Mouse (Mus musculus) C2C12 (cell line): ENCODE data around the gene 2700049A03Rik. TPM values are rescaled to one million over a fixed set of nuclear protein-coding genes. Genes with fewer than 3 reads are reported as not detected.

Experiments used
- H3K27me3 ChIP-seq: one replicate; pipeline ENCODE4 v1.6.1; 2011; ENCODE audit not compliant: control insufficient read depth, insufficient read depth, insufficient read length
- H3K36me3 ChIP-seq: one replicate; pipeline ENCODE4 v1.6.1; 2011; ENCODE audit not compliant: control insufficient read depth, insufficient read depth
- H3K4me3 ChIP-seq: one replicate; pipeline ENCODE4 v1.5.1; 2011; ENCODE audit warnings: mild to moderate bottlenecking, control low read depth; ENCODE audit not compliant: poor library complexity, insufficient read depth, severe bottlenecking
- H3K79me2 ChIP-seq: one replicate; pipeline ENCODE4 v1.6.1; 2011; ENCODE audit not compliant: control insufficient read depth, insufficient read depth
- H3K79me3 ChIP-seq: one replicate; pipeline ENCODE4 v1.6.1; 2011; ENCODE audit warnings: low read depth, control low read depth
- H3ac ChIP-seq: one replicate; pipeline ENCODE3; 2011; ENCODE audit warnings: low read depth; ENCODE audit not compliant: control insufficient read depth, insufficient read length
- CEBPB ChIP-seq: IDR thresholded peaks from one replicate; pipeline ENCODE4 v1.6.1; 2011; ENCODE audit warnings: low read depth, mild to moderate bottlenecking, control low read depth, moderate library complexity
- CTCF ChIP-seq: IDR thresholded peaks from one replicate; pipeline ENCODE4 v1.5.1; 2011; ENCODE audit not compliant: control insufficient read depth, insufficient read depth, insufficient read length
- FOSL1 ChIP-seq: IDR thresholded peaks from one replicate; pipeline ENCODE4 v1.8.0; 2011; ENCODE audit warnings: mild to moderate bottlenecking, low read length; ENCODE audit not compliant: poor library complexity, insufficient read depth, severe bottlenecking
- MAX ChIP-seq: IDR thresholded peaks from one replicate; pipeline ENCODE4 v1.6.1; 2011; ENCODE audit warnings: mild to moderate bottlenecking, control low read depth
- MYOD1 ChIP-seq: IDR thresholded peaks from one replicate; pipeline ENCODE4 v1.6.1; 2011; ENCODE audit warnings: low read depth; ENCODE audit not compliant: control insufficient read depth, insufficient read length
- MYOG ChIP-seq: IDR thresholded peaks from one replicate; pipeline ENCODE4 v1.6.1; 2011; ENCODE audit not compliant: control insufficient read depth, insufficient read length; ENCODE audit errors: extremely low read depth
- USF1 ChIP-seq: IDR thresholded peaks from one replicate; pipeline ENCODE4 v1.6.1; 2011; ENCODE audit warnings: low read depth, mild to moderate bottlenecking, control low read depth, moderate library complexity
- polyA plus RNA-seq: library from polyadenylated mRNA; unstranded; fragments of >200 nt; fragmentation: generic; extraction: Trizol; gene quantifications from one replicate; pipeline ENCODE4 v1.2.1, GENCODE M21; 2012; ENCODE audit warnings: missing spikeins

Gene 2700049A03Rik
- polyA plus RNA-seq, 1 experiment: 3.0 TPM

- Histone ChIP-seq H3ac (peak overlapping the region; percentile 45), H3K27me3 (no peaks in the 10 kb centered on the region), H3K36me3 (peaks cover 38% of the 10 kb centered on the region), H3K79me3 (peaks cover 46% of the 10 kb centered on the region), H3K4me3 (peak overlapping the region; percentile 83), H3K79me2 (peaks cover 64% of the 10 kb centered on the region)
- TF ChIP-seq FOSL1 (no peak), MAX (no peak), MYOG (no peak), CEBPB (no peak), MYOD1 (no peak), USF1 (no peak), CTCF (no peak)
Observed at GRCm38 (mm10) chr12:71137686-71138085, 1.0 kb downstream of the 2700049A03Rik start.

GRCm38 (mm10) chr12:71139258-71139828 lies 2.7 kb downstream of the 2700049A03Rik start:
- Histone ChIP-seq H3K4me3 (no peak overlapping the region), H3K27me3 (no peaks in the 10 kb centered on the region), H3K79me3 (peaks cover 31% of the 10 kb centered on the region), H3K36me3 (peaks cover 26% of the 10 kb centered on the region), H3ac (no peak overlapping the region), H3K79me2 (peaks cover 47% of the 10 kb centered on the region)
- no peak for TF ChIP-seq FOSL1

- H3K79me2 ChIP-seq: peaks cover 29% of the 10 kb centered on the region
- no peak overlapping the region for H3ac ChIP-seq
- no peaks in the 10 kb centered on the region for H3K27me3 ChIP-seq
- H3K4me3 ChIP-seq: no peak overlapping the region
- H3K79me3 ChIP-seq: peaks cover 14% of the 10 kb centered on the region
- peaks cover 22% of the 10 kb centered on the region for H3K36me3 ChIP-seq
- TF ChIP-seq CEBPB (no peak), MAX (no peak), CTCF (no peak), FOSL1 (no peak), USF1 (no peak), MYOG (no peak), MYOD1 (no peak)
Observed at GRCm38 (mm10) chr12:71141189-71141588, 4.5 kb downstream of the 2700049A03Rik start.

- Histone ChIP-seq H3ac (no peak overlapping the region), H3K36me3 (peaks cover 20% of the 10 kb centered on the region), H3K79me2 (no peaks in the 10 kb centered on the region), H3K4me3 (no peak overlapping the region), H3K27me3 (no peaks in the 10 kb centered on the region), H3K79me3 (no peaks in the 10 kb centered on the region)
- no peak for TF ChIP-seq MYOD1
- no peak for TF ChIP-seq CEBPB
- no peak for TF ChIP-seq MAX
- TF ChIP-seq FOSL1: no peak
- no peak for TF ChIP-seq CTCF
- TF ChIP-seq USF1: no peak
Observed at GRCm38 (mm10) chr12:71147641-71148040, 11.0 kb downstream of the 2700049A03Rik start.

GRCm38 (mm10) chr12:71148801-71149200 lies 12.2 kb downstream of the 2700049A03Rik start:
- H3K79me2 ChIP-seq: no peaks in the 10 kb centered on the region
- H3K36me3 ChIP-seq: peaks cover 28% of the 10 kb centered on the region
- no peak overlapping the region for H3K4me3 ChIP-seq
- H3K79me3 ChIP-seq: no peaks in the 10 kb centered on the region
- H3ac ChIP-seq: no peak overlapping the region
- no peak for TF ChIP-seq CTCF
- no peak for TF ChIP-seq CEBPB
- TF ChIP-seq MYOG: no peak
- H3K27me3 ChIP-seq: no peaks in the 10 kb centered on the region

GRCm38 (mm10) chr12:71149456-71149855 lies 12.8 kb downstream of the 2700049A03Rik start:
- Histone ChIP-seq H3K27me3 (no peaks in the 10 kb centered on the region), H3K79me3 (no peaks in the 10 kb centered on the region), H3ac (no peak overlapping the region), H3K4me3 (no peak overlapping the region), H3K79me2 (no peaks in the 10 kb centered on the region), H3K36me3 (peaks cover 28% of the 10 kb centered on the region)
- no peak for TF ChIP-seq MAX
- TF ChIP-seq FOSL1: no peak
- TF ChIP-seq CTCF: no peak
- no peak for TF ChIP-seq MYOD1
- no peak for TF ChIP-seq CEBPB
- no peak for TF ChIP-seq USF1
- no peak for TF ChIP-seq MYOG
